Mouse (Mus musculus): Measurements from ENCODE around the gene Wdr91. TPM values are rescaled to one million over a fixed set of nuclear protein-coding genes. Genes with fewer than 3 reads are reported as not detected.

Wdr91 gene
- polyA plus RNA-seq, 1 experiment from 2014 or later, result 10.7 TPM

- no peak for ATAC-seq (ENCODE audit: insufficient number of reproducible peaks, insufficient read depth, low FRiP score, low read depth)
- Histone ChIP-seq H3K36me3 (ENCODE audit: control insufficient read depth, insufficient read depth, low read length) (no peaks in the 10 kb centered on the region), H3K4me3 (ENCODE audit: low read depth, low read length) (no peak overlapping the region), H3K27me3 (ENCODE audit: control insufficient read depth, insufficient read depth, low read length) (no peaks in the 10 kb centered on the region), H3K4me2 (replicated peaks; ENCODE audit: low read depth, low read length) (no peak overlapping the region), H3K4me1 (ENCODE audit: control insufficient read depth, insufficient read depth, low read length) (no peaks in the 10 kb centered on the region), H3K9me3 (ENCODE audit: control insufficient read depth, low read depth, low read length) (no peaks in the 10 kb centered on the region), H3K9ac (replicated peaks; ENCODE audit: low read depth, low read length) (no peak overlapping the region), H3K27ac (ENCODE audit: low read length) (no peak overlapping the region)
- WGBS, result 85% methylated on average over 1 of the region's 1 CpGs
Measured at GRCm38 (mm10) chr6:34946486-34947079, 35.9 kb upstream of the Wdr91 start.

- no peak overlapping the region for H3K4me3 ChIP-seq (ENCODE audit: low read depth, low read length)
- ATAC-seq (ENCODE audit: insufficient number of reproducible peaks, insufficient read depth, low FRiP score, low read depth), result no peak
- H3K27me3 ChIP-seq (ENCODE audit: control insufficient read depth, insufficient read depth, low read length), result no peaks in the 10 kb centered on the region
- 72% methylated on average over 5 of the region's 5 CpGs for WGBS
- no peaks in the 10 kb centered on the region for H3K9me3 ChIP-seq (ENCODE audit: control insufficient read depth, low read depth, low read length)
- H3K4me1 ChIP-seq (ENCODE audit: control insufficient read depth, insufficient read depth, low read length), result no peaks in the 10 kb centered on the region
- H3K9ac ChIP-seq (replicated peaks; ENCODE audit: low read depth, low read length), result no peak overlapping the region
- H3K27ac ChIP-seq (ENCODE audit: low read length), result no peak overlapping the region
- no peak overlapping the region for H3K4me2 ChIP-seq (replicated peaks; ENCODE audit: low read depth, low read length)
- no peaks in the 10 kb centered on the region for H3K36me3 ChIP-seq (ENCODE audit: control insufficient read depth, insufficient read depth, low read length)
Measured at GRCm38 (mm10) chr6:34943499-34943898, 32.8 kb upstream of the Wdr91 start.

- no peaks in the 10 kb centered on the region for H3K27me3 ChIP-seq (ENCODE audit: control insufficient read depth, insufficient read depth, low read length)
- H3K9ac ChIP-seq (replicated peaks; ENCODE audit: low read depth, low read length), result no peak overlapping the region
- no peak overlapping the region for H3K4me2 ChIP-seq (replicated peaks; ENCODE audit: low read depth, low read length)
- no peak overlapping the region for H3K4me3 ChIP-seq (ENCODE audit: low read depth, low read length)
- ATAC-seq (ENCODE audit: insufficient number of reproducible peaks, insufficient read depth, low FRiP score, low read depth), result no peak
- no peaks in the 10 kb centered on the region for H3K9me3 ChIP-seq (ENCODE audit: control insufficient read depth, low read depth, low read length)
- no peaks in the 10 kb centered on the region for H3K4me1 ChIP-seq (ENCODE audit: control insufficient read depth, insufficient read depth, low read length)
- H3K27ac ChIP-seq (ENCODE audit: low read length), result no peak overlapping the region
- H3K36me3 ChIP-seq (ENCODE audit: control insufficient read depth, insufficient read depth, low read length), result no peaks in the 10 kb centered on the region
- 88% methylated on average over 9 of the region's 9 CpGs for WGBS
Measured at GRCm38 (mm10) chr6:34942446-34942845, 31.8 kb upstream of the Wdr91 start.

DNA sequence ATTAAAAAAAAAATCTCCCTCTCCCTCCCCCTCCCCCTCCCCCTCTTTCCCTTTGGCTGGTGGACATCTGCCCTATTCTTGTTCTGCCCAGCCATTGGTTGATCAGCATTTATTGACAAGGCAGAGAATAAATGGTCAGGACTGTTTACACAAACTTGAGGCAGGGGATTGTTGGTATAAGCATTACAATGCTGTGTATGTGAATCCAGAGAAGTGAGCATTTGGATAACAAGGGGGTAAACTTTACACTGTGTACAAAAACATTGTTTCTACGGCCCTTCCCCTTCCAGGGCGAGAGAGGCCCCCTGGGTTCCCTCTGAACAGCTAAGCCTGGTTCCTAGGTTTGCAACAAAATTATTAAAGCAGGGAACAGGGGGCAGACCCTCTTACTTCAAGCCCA is 30.8 kb upstream of the Wdr91 start:
- no peak for ATAC-seq (ENCODE audit: insufficient number of reproducible peaks, insufficient read depth, low FRiP score, low read depth)

GRCm38 (mm10) chr6:34939451-34939850 is 28.8 kb upstream of the Wdr91 start:
- H3K36me3 ChIP-seq (ENCODE audit: control insufficient read depth, insufficient read depth, low read length), result no peaks in the 10 kb centered on the region
- WGBS, result 89% methylated on average over 8 of the region's 8 CpGs
- no peak overlapping the region for H3K4me3 ChIP-seq (ENCODE audit: low read depth, low read length)
- H3K4me1 ChIP-seq (ENCODE audit: control insufficient read depth, insufficient read depth, low read length), result no peaks in the 10 kb centered on the region
- no peak for ATAC-seq (ENCODE audit: insufficient number of reproducible peaks, insufficient read depth, low FRiP score, low read depth)
- no peak overlapping the region for H3K4me2 ChIP-seq (replicated peaks; ENCODE audit: low read depth, low read length)
- H3K9me3 ChIP-seq (ENCODE audit: control insufficient read depth, low read depth, low read length), result no peaks in the 10 kb centered on the region
- no peak overlapping the region for H3K27ac ChIP-seq (ENCODE audit: low read length)
- no peaks in the 10 kb centered on the region for H3K27me3 ChIP-seq (ENCODE audit: control insufficient read depth, insufficient read depth, low read length)
- no peak overlapping the region for H3K9ac ChIP-seq (replicated peaks; ENCODE audit: low read depth, low read length)

More for the DNA sequence above, 30.8 kb upstream of the Wdr91 start:
- Histone ChIP-seq H3K9ac (replicated peaks; ENCODE audit: low read depth, low read length) (no peak overlapping the region), H3K4me1 (ENCODE audit: control insufficient read depth, insufficient read depth, low read length) (no peaks in the 10 kb centered on the region), H3K27me3 (ENCODE audit: control insufficient read depth, insufficient read depth, low read length) (no peaks in the 10 kb centered on the region), H3K4me2 (replicated peaks; ENCODE audit: low read depth, low read length) (no peak overlapping the region), H3K4me3 (ENCODE audit: low read depth, low read length) (no peak overlapping the region), H3K36me3 (ENCODE audit: control insufficient read depth, insufficient read depth, low read length) (no peaks in the 10 kb centered on the region), H3K9me3 (ENCODE audit: control insufficient read depth, low read depth, low read length) (no peaks in the 10 kb centered on the region), H3K27ac (ENCODE audit: low read length) (no peak overlapping the region)
- WGBS, result 68% methylated on average over 2 of the region's 2 CpGs

GRCm38 (mm10) chr6:34938929-34939325 is 28.3 kb upstream of the Wdr91 start:
- Histone ChIP-seq H3K4me3 (ENCODE audit: low read depth, low read length) (no peak overlapping the region), H3K27ac (ENCODE audit: low read length) (no peak overlapping the region), H3K4me2 (replicated peaks; ENCODE audit: low read depth, low read length) (no peak overlapping the region), H3K9me3 (ENCODE audit: control insufficient read depth, low read depth, low read length) (no peaks in the 10 kb centered on the region), H3K4me1 (ENCODE audit: control insufficient read depth, insufficient read depth, low read length) (no peaks in the 10 kb centered on the region), H3K36me3 (ENCODE audit: control insufficient read depth, insufficient read depth, low read length) (no peaks in the 10 kb centered on the region), H3K27me3 (ENCODE audit: control insufficient read depth, insufficient read depth, low read length) (no peaks in the 10 kb centered on the region), H3K9ac (replicated peaks; ENCODE audit: low read depth, low read length) (no peak overlapping the region)
- no peak for ATAC-seq (ENCODE audit: insufficient number of reproducible peaks, insufficient read depth, low FRiP score, low read depth)
- WGBS, result 37% methylated on average over 4 of the region's 4 CpGs

DNA sequence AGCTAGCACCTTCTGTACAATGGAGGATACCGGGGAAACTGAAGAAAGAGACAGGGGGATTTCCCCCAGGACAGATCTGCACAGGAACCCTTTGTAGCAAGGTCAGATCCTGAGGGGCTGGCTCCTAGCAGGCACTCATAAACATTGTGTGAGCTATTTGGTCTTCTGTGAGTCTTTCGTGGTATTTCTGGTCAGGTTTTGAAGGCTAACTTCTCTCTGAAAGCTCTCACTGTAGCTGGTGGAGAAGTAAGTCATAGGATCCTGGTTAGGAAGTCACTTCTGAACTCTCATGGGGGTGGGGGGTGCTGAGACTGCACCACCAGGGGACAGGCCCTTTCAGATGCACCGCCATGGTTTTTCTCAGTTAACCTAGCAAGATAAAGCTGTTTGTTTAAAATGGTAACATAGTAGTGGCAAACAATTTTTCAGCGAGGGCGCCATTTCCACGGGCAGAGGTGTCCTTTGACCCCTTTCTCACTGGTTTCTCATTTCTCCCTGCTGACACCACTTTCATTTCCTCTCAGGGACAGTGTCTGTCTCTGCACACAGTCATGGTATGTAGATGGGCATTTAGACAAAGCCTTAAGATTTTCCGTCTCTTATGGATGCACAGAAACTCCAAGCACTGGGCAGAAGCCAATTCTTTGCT is 27.7 kb upstream of the Wdr91 start:
- Histone ChIP-seq H3K4me1 (ENCODE audit: control insufficient read depth, insufficient read depth, low read length) (no peaks in the 10 kb centered on the region), H3K27ac (ENCODE audit: low read length) (no peak overlapping the region), H3K4me3 (ENCODE audit: low read depth, low read length) (no peak overlapping the region), H3K4me2 (replicated peaks; ENCODE audit: low read depth, low read length) (no peak overlapping the region), H3K9ac (replicated peaks; ENCODE audit: low read depth, low read length) (no peak overlapping the region), H3K36me3 (ENCODE audit: control insufficient read depth, insufficient read depth, low read length) (no peaks in the 10 kb centered on the region), H3K27me3 (ENCODE audit: control insufficient read depth, insufficient read depth, low read length) (no peaks in the 10 kb centered on the region), H3K9me3 (ENCODE audit: control insufficient read depth, low read depth, low read length) (no peaks in the 10 kb centered on the region)
- no peak for ATAC-seq (ENCODE audit: insufficient number of reproducible peaks, insufficient read depth, low FRiP score, low read depth)
- WGBS, result 42% methylated on average over 7 of the region's 7 CpGs

GRCm38 (mm10) chr6:34936743-34937142 is 26.1 kb upstream of the Wdr91 start:
- ATAC-seq (ENCODE audit: insufficient number of reproducible peaks, insufficient read depth, low FRiP score, low read depth), result no peak
- Histone ChIP-seq H3K4me3 (ENCODE audit: low read depth, low read length) (no peak overlapping the region), H3K36me3 (ENCODE audit: control insufficient read depth, insufficient read depth, low read length) (no peaks in the 10 kb centered on the region), H3K9ac (replicated peaks; ENCODE audit: low read depth, low read length) (no peak overlapping the region), H3K9me3 (ENCODE audit: control insufficient read depth, low read depth, low read length) (no peaks in the 10 kb centered on the region), H3K4me1 (ENCODE audit: control insufficient read depth, insufficient read depth, low read length) (no peaks in the 10 kb centered on the region), H3K27ac (ENCODE audit: low read length) (no peak overlapping the region), H3K27me3 (ENCODE audit: control insufficient read depth, insufficient read depth, low read length) (no peaks in the 10 kb centered on the region), H3K4me2 (replicated peaks; ENCODE audit: low read depth, low read length) (no peak overlapping the region)
- 69% methylated on average over 5 of the region's 5 CpGs for whole genome bisulfite sequencing

DNA sequence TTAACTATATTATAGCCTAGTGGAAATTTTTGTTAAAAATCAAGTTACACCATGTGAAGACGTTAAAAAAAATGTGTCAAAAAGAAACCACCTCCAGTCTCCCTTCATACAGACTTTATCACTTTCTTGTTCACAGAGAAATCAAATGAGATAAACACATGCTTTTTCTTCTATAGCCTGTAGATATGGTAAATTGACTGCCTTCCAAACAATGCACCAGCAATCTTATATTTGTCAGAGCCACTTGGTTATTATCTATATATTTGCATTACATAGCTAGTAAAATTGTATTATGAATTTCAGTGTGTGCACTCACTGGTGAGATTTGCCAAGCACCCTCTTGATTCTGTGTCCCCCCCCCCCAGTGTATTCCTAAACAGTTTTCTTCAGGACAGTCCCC is 22.0 kb upstream of the Wdr91 start:
- 92% methylated on average over 1 of the region's 1 CpGs for WGBS
- ATAC-seq (ENCODE audit: insufficient number of reproducible peaks, insufficient read depth, low FRiP score, low read depth), result no peak
- Histone ChIP-seq H3K4me1 (ENCODE audit: control insufficient read depth, insufficient read depth, low read length) (no peaks in the 10 kb centered on the region), H3K9me3 (ENCODE audit: control insufficient read depth, low read depth, low read length) (no peaks in the 10 kb centered on the region), H3K27ac (ENCODE audit: low read length) (no peak overlapping the region), H3K4me2 (replicated peaks; ENCODE audit: low read depth, low read length) (no peak overlapping the region), H3K27me3 (ENCODE audit: control insufficient read depth, insufficient read depth, low read length) (no peaks in the 10 kb centered on the region), H3K4me3 (ENCODE audit: low read depth, low read length) (no peak overlapping the region), H3K36me3 (ENCODE audit: control insufficient read depth, insufficient read depth, low read length) (no peaks in the 10 kb centered on the region), H3K9ac (replicated peaks; ENCODE audit: low read depth, low read length) (no peak overlapping the region)
